Mouse (Mus musculus): ENCODE measurements around the gene Calcoco1.

The Calcoco1 gene

DNA sequence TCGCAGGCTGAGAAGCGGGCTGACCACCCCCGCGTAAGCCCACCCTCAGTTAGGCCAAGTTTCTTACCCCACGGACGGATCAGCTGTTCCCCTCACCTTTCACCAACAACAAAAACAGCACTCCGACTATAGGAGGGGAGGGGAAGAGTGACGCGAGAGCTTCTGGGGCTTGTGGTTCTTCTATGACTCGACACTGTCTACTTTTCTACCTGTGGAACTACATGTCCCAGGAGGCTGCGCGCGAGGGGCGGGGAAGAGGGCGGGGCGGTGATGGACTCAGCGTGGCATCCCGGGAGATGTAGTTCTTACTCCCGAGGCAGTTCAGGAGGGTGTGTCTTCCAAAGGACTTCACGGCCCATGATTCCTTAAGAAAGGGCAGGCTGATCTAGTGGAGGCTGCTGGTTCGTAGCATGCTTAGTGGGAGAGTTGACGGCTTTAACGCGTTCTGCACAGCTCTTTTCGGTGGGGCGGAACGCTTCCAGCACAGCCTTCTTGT lies at the start of gene Calcoco1:
Gene Calcoco1, minus strand, starts transcription at position 199 of the 496 bp plus-strand sequence.
- peak; percentile 91 to 94 for DNase-seq

GRCm38 (mm10) chr15:102770866-102771265 lies 48.9 kb upstream of the Calcoco1 start:
- no peak for DNase-seq

DNA sequence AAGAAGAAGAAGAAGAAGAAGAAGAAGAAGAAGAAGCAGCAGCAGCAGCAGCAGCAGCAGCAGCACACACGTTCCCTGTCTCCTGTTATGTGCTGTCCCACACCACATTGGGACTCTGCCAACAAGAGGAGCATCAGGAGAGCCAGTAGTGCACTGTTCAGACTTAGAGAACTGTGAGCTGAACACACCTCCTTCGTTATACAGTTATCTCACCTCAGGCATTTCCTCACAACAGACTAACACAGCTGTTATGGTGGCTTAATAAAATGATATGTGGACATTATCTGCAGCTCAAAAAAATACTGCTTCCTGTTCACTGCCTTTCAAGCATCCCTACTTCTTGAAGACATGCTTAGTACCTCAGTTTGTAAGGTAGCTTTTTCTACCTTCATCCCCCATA lies 43.2 kb upstream of the Calcoco1 start:
- DNase-seq, result no peak

DNA sequence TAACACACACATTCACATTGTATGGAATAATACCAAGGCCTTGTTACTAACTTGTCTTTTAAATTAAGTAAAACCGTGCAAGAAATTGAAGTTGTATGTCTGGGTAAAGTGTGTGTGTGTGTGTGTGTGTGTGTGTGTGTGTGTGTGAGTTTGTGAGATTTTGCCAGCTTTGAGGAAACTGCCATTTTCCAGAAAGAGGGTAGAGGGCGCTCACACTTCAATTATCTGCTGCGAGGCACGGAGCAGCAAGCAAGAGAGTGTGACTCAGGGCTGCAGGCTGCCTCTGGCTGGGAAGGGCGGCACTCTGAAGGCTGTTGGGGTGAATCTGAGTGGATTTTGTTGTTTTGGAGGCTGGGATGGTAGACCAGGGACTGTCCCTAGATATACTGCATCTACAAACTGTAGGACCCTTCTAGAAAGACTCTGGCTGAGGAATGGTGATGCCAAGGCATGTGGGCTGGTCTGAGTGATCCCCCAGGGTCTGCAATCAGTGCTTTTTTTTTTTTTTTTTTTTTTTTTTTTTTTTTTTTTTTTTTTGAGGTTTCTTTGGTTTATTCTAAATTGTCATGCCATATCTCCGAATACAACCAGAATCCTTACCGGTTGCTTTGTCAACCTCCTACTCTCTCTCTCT lies 39.9 kb upstream of the Calcoco1 start:
- DNase-seq, result no peak

- DNase-seq, result no peak
Measured at GRCm38 (mm10) chr15:102757686-102758085, 35.7 kb upstream of the Calcoco1 start.

DNA sequence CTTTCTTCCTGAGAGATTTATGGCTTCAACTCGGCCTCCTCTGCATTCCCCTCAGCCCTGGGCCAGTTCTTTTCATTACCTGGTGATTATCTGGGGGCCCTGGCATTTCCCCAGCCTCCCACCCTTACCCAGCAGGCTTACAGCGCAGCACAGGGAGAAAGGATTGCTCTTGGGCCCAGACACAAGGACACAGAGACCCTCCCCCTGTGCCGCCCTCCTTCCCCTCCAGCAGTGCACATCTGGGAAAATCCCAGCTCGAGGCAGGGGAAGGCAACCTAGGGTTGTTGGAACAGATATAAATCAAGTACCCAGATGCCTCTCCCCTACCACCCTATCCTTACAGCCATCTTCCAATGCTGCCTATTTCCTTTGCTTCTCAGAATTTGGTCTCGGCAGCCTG lies 33.1 kb upstream of the Calcoco1 start:
- DNase-seq, result no peak

- DNase-seq, result no peak
Measured at GRCm38 (mm10) chr15:102754361-102754760, 32.4 kb upstream of the Calcoco1 start.

- no peak for DNase-seq
Measured at GRCm38 (mm10) chr15:102753170-102753569, 31.2 kb upstream of the Calcoco1 start.

- no peak for DNase-seq
Measured at GRCm38 (mm10) chr15:102752164-102752563, 30.2 kb upstream of the Calcoco1 start.

GRCm38 (mm10) chr15:102750241-102750640 lies 28.3 kb upstream of the Calcoco1 start:
- no peak for DNase-seq

GRCm38 (mm10) chr15:102749103-102749502 lies 27.1 kb upstream of the Calcoco1 start:
- DNase-seq, result no peak

- DNase-seq, result no peak
Measured at GRCm38 (mm10) chr15:102747853-102748252, 25.9 kb upstream of the Calcoco1 start.

- DNase-seq, result no peak
Measured at GRCm38 (mm10) chr15:102747286-102747640, 25.3 kb upstream of the Calcoco1 start.

DNA sequence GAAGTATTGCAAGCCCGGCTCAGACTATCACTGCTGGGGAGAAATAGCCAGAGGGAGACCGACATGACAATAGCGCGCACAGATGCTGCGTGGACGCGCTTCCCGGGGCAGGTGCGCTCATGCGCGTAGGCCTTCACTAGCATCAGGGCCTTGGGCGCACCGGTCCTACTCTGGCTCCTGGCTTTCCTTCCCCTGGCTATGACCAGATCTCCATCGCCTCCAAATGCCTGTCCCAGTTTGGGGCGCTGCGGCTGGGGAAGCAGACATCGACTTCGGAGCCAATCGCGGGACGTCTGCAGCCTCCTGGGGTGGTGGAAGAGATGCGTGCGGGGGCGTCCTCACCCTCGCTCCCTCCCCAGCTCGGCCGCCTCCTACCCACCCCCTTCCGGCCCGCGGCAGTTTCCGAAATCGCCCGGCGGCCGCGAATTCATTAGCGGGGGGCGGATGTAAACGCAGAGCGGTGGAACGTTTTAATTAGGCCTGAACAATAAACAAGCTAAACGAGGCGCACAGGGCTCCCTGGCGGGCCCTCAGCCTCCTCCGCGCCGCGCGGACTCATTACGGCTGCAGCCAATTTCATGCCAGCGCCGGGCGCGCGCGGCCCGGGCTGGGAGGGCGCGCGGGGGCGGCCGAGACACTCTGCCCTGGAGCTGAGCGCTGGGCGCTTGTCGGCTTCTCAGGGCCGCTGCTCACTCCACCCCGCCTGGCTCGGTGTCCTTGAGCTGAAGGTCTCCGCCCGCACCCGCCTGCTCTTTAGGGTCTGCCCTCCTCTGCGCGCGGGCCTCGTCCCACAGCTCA lies 24.7 kb upstream of the Calcoco1 start:
- no peak for DNase-seq

DNA sequence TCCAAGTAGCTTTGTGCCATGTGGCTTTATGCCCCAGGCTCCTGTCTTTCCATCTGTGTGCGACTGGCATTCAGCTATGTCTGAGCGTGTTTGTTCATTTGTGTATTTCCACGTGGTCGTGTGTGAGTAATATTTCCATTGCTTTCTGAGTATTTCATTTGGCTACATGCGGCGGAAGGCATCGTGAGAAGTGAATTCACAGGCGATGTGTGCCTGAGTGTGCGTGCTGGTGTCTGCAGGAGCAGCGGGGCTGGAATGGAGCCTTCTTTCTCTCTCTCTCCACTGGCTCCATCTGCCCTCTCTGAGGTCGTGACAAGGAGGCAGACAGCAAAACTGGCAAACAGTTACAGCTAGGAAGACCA lies 24.1 kb upstream of the Calcoco1 start:
- no peak for DNase-seq

DNA sequence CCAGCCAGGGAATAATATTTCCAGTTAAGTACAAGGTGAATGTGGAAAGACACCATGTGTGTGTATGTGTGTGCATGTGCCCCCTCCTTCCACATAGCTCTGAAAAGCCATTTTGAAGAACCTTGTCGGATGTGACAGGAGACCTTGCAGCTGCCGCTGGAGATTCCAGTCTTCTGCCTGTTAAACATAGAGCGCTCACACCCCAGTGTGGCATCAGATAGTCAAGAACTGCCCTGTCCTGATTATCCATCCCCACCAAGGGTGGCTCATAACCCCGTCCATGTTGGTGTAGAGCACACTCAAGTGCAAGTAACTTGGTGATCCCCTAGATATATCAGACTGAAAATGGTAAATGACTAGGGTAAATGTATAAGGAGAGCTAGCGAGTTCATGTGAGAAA lies 23.4 kb upstream of the Calcoco1 start:
- DNase-seq, result no peak

DNA sequence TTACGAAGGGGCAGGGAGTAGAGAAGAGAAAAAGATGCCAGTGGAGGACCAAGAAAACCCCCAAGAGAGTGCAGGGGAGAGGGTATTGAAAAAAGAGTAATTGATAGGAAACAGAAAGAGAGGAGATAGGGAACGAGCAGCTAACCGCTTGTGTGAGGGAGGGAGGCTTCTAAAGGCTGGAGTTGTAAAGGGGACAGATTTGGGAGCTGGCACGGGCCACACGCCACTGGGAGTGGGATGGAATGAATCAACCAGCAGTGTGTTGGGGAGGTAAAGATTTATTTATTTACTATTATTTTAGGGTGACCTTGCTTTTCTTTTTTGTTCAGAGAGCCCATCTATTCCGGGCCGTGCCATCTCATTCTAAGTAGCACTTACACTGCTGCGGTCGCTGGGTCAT lies 22.9 kb upstream of the Calcoco1 start:
- DNase-seq, result no peak

DNA sequence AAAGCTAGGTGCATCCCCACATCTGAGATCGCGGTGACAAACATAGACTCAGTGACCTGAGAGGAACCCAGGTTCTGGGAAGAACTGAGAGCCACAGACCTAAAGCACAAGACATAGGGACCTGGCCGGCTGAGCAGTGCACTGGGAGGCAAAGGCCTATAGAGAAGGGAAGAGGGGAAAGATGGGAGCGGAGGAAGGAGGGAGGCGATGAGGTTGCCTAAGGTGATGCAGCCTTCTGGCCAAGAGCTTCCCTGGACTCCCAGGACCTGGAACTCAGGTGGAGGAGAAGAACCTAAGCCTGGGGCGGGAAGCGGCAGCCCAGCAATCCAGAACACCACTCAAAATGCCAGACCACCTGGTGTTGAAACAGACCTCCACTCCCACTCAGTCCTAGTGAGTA lies 22.4 kb upstream of the Calcoco1 start:
- no peak for DNase-seq

DNA sequence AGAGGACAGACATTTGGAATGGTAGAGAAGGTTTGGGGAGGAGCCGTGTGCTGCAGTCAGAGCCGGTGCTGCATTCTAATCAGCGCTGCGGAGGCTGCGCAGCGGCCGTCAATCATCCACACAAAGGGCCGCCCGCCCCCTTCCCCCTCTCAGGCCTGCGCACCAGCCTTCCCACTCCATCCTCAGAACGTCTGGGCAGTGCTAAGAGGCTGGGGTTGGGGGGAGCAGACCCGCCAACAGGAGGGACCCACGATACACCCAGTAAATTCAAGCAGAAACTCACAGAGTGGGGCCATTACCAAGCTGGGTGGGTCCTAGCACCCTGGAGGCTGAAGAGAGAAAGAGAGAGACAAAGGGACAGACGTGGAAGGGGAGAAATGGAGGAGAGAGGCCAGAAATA lies 22.0 kb upstream of the Calcoco1 start:
- DNase-seq, result no peak

GRCm38 (mm10) chr15:102743196-102743595 lies 21.2 kb upstream of the Calcoco1 start:
- no peak for DNase-seq

DNA sequence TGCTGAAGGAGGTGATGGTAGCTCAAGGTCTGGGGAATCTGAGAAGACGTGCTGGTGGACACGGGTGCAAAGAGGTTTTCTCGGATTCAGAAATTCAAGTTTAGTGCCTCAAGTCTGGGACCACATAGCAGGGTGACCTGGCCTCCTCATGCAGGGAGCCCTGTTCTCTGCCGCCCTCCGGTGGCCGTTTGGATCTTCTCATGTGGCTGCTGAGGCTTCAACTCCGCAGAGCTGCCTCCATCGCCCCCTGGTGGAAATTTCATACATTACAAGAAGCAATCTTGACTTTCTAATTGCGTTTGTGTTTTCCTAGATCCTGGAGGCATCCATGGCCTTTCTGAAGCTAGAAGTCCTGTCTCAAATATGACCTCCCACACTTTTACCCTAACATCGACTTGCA lies 20.6 kb upstream of the Calcoco1 start:
- DNase-seq, result peak; percentile 69 to 72

DNA sequence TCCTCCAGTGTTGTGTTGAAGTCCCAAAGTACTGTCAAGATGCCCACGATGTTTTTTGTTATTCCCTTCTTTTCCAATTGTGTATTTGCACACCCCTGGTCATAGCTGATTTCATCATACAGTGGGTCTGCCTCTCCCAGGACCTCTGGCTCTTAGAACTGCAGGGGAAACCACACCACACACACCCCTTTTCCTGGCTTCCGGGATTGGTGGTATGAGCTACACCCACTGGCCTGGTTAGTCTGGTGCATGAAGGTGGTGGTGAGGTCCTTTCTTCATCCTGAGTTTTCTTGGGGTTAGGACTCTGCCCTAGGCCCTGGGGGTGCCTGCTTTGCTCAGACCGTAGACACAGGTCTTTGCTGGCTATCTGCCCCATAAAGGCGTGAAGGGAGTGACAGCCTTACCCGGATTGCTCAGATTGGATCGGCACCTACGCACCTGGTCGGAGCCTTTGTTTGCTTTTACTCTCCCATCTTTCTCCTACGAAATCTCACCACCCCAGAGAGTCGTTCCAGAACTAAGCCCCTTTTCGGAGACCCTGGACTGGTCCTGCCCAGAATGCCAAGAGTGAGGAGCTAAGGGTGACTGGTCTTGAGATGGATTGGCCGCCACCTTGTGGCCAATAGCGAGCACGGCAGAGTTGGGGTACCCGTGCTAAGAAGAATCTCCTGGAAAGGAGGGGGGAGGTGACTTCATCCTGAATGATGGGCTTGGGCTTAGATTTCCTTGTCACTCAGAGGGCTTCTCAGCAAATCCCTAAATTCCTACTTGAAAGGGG lies 17.7 kb upstream of the Calcoco1 start:
- peak; percentile 19 to 29 for DNase-seq

DNA sequence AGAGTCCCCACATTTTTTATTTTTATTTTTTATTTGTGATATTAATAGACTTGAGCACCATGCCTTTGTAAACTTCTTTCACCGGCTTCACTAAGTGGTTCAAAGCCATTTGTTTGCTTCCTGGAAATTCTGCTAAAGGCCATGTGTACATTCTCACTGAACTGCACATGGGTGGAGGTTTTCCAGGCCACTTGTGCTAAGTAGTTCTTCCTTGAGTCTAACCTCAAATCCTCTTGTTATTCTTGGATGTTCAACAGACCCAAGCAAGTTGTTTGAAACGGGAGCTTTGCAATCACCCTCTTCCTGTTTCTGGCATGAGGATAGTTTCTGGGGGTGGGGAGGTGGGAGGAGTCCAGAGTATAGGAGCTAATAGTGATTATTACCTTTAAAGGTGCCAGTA lies 16.5 kb upstream of the Calcoco1 start:
- DNase-seq, result no peak

GRCm38 (mm10) chr15:102737092-102737491 lies 15.1 kb upstream of the Calcoco1 start:
- DNase-seq, result no peak

All from thymus, adult 18-20 months (tissue).